Mouse (Mus musculus): Measurements from ENCODE around the gene Tnks2. TPM values are rescaled to one million over a fixed set of nuclear protein-coding genes. Genes with fewer than 3 reads are reported as not detected.
"Not testable (repeated sequence)": the region's sequence is repeated elsewhere in the genome, so short reads cannot be mapped to it uniquely, and the experiment has no call there.

Tnks2 gene
- polyA plus RNA-seq, 1 experiment from 2014 or later: 80.1 TPM

DNA sequence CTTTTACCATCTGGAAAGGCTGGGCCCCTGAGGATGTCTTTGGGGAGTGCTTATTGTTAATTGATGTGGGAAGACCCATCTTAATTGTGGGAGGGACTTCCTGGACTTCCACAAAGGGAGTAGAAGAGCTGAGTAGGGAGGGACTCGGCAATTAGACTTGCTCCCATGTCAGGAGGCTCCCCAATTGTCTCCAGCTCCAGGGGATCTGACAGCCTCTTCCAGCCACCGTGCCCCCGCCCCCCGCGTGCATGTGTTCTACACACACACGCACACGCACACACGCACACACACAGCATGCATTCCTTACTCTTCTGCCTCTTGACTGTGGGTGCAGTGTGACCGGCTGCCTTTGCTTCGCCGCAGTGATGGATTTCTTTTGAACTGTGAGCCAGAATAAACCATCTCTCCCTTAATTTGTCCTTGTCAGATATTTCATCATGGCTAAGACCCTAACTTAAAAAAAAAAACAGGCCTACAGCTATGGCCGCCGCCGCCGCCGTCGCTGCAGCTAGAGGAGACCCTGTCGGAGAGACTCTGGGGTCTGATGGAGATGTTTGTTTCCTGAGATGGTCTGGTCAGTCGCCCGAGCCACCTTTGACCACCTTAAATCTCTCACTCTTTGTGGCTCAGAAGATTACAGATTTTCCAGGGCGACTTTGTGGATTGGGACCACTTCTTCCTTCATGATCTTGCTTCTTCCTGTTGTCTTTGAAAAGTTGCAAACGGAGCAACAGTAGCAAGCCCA is 15.7 kb upstream of the Tnks2 start:
- no peaks in the 10 kb centered on the region for H3K27me3 ChIP-seq (ENCODE audit: control insufficient read depth, insufficient read depth, low read length)
- ATAC-seq (ENCODE audit: insufficient number of reproducible peaks, low FRiP score, low TSS enrichment, low read depth) (no peak), DNase-seq (ENCODE audit: low spot score) (peak; percentile 57)
- H3K27ac ChIP-seq (replicated peaks; ENCODE audit: low read depth, low read length): no peak overlapping the region
- peak overlapping the region; percentile 55 for H3K4me2 ChIP-seq (ENCODE audit: low read depth, severe bottlenecking)
- no peaks in the 10 kb centered on the region for H3K9me3 ChIP-seq (ENCODE audit: control insufficient read depth, low read length)
- H3K9ac ChIP-seq (ENCODE audit: low read length): peak overlapping the region; percentile 31
- no peaks in the 10 kb centered on the region for H3K4me1 ChIP-seq (ENCODE audit: control insufficient read depth, insufficient read depth, low read length)
- 5% methylated on average over 22 of the region's 22 CpGs for WGBS
- peak overlapping the region; percentile 23 for H3K4me3 ChIP-seq (ENCODE audit: low read depth, low read length)
- H3K36me3 ChIP-seq (ENCODE audit: control insufficient read depth, insufficient read depth, low read length): no peaks in the 10 kb centered on the region

DNA sequence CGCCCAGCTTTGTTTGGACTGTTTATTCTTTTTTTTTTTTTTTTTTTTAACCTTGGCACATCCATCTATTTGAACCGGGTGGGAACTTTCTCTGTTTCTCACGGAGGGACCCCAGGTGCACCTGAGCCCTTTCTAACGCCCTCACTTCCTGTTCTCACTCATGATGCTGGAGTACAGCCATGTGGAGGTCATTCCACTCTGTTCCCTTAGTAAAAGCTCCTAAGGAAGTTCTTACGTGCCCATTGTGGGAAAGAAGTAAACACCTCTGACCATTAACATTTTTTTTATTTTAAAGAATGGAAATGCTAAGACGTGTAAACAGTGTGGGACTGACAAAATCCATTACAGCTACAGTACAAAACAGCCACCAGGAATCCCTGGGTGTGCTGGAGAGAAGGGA is 14.8 kb upstream of the Tnks2 start:
- ATAC-seq (ENCODE audit: insufficient number of reproducible peaks, low FRiP score, low TSS enrichment, low read depth) (no peak), DNase-seq (ENCODE audit: low spot score) (no peak)
- Histone ChIP-seq H3K4me2 (ENCODE audit: low read depth, severe bottlenecking) (no peak overlapping the region), H3K36me3 (ENCODE audit: control insufficient read depth, insufficient read depth, low read length) (no peaks in the 10 kb centered on the region), H3K4me3 (ENCODE audit: low read depth, low read length) (no peak overlapping the region), H3K9me3 (ENCODE audit: control insufficient read depth, low read length) (no peaks in the 10 kb centered on the region), H3K4me1 (ENCODE audit: control insufficient read depth, insufficient read depth, low read length) (no peaks in the 10 kb centered on the region), H3K9ac (ENCODE audit: low read length) (no peak overlapping the region), H3K27me3 (ENCODE audit: control insufficient read depth, insufficient read depth, low read length) (no peaks in the 10 kb centered on the region), H3K27ac (replicated peaks; ENCODE audit: low read depth, low read length) (no peak overlapping the region)
- 74% methylated on average over 6 of the region's 6 CpGs for WGBS

DNA sequence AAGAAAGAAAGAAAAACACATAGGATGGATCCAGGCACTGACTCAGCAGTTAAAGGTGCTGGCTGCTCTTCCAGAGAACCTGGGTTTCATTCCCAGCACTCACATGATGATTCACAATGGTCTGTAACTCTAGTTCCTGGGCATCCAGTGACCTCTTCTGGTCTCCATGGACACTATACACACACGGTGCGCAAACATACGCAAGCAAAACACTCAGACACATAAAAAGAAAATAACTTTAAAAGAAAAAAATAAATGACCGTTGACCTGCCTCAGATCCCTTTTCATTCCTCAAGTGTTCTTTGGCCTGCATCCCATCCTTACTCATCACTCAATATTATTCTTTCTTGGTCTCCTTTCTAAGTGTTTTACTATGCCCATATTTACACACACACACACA is 13.6 kb upstream of the Tnks2 start:
- Histone ChIP-seq H3K4me3 (ENCODE audit: low read depth, low read length) (no peak overlapping the region), H3K9ac (ENCODE audit: low read length) (no peak overlapping the region), H3K9me3 (ENCODE audit: control insufficient read depth, low read length) (no peaks in the 10 kb centered on the region), H3K36me3 (ENCODE audit: control insufficient read depth, insufficient read depth, low read length) (no peaks in the 10 kb centered on the region), H3K27ac (replicated peaks; ENCODE audit: low read depth, low read length) (no peak overlapping the region), H3K4me2 (ENCODE audit: low read depth, severe bottlenecking) (no peak overlapping the region), H3K4me1 (ENCODE audit: control insufficient read depth, insufficient read depth, low read length) (no peaks in the 10 kb centered on the region), H3K27me3 (ENCODE audit: control insufficient read depth, insufficient read depth, low read length) (no peaks in the 10 kb centered on the region)
- DNase-seq (ENCODE audit: low spot score): no peak
- 88% methylated on average over 4 of the region's 4 CpGs for WGBS
- ATAC-seq (ENCODE audit: insufficient number of reproducible peaks, low FRiP score, low TSS enrichment, low read depth): no peak

DNA sequence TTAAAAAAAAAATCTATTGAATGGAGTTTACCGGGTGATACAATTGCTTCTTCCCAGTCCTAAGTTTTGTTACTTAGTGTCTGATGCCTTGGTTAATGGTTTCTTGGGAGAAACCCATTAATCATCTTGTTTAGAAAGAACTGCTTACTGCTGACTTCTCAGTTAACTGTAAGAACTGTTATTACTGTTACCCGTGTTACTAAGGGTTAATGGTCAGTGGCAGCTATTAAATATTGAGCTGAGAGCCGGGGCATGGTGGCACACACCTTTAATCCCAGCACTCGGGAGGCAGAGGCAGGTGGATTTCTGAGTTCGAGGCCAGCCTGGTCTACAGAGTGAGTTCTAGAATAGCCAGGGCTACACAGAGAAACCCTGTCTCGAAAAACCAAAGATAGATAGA is 12.7 kb upstream of the Tnks2 start:
- not testable (repeated sequence) for H3K36me3 ChIP-seq (ENCODE audit: control insufficient read depth, insufficient read depth, low read length); H3K27me3 ChIP-seq (ENCODE audit: control insufficient read depth, insufficient read depth, low read length); ATAC-seq (ENCODE audit: insufficient number of reproducible peaks, low FRiP score, low TSS enrichment, low read depth); H3K4me3 ChIP-seq (ENCODE audit: low read depth, low read length); H3K9ac ChIP-seq (ENCODE audit: low read length); H3K4me2 ChIP-seq (ENCODE audit: low read depth, severe bottlenecking); H3K4me1 ChIP-seq (ENCODE audit: control insufficient read depth, insufficient read depth, low read length); H3K27ac ChIP-seq (replicated peaks; ENCODE audit: low read depth, low read length); DNase-seq (ENCODE audit: low spot score); H3K9me3 ChIP-seq (ENCODE audit: control insufficient read depth, low read length)
- WGBS: 80% methylated on average over 6 of the region's 6 CpGs

DNA sequence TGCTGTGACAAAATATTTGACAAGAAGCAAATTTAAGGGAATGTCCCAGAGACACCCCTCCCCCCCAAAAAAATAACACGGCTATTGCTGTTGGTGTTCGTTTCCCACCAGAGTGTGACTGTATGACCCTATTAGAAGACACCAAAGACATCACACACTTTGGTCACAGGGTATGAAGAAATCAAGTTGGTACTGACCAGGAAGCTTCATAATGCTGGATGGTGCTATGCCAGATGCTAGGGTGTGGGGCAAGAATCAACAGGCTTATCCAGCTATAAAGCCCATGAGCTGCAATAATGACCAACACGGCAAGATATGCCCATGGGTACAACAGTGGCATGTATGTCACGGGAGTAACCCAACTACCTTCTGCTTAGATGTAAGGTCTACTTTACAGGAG is 11.3 kb upstream of the Tnks2 start:
- ATAC-seq (ENCODE audit: insufficient number of reproducible peaks, low FRiP score, low TSS enrichment, low read depth) (no peak), DNase-seq (ENCODE audit: low spot score) (no peak)
- Histone ChIP-seq H3K27ac (replicated peaks; ENCODE audit: low read depth, low read length) (no peak overlapping the region), H3K4me1 (ENCODE audit: control insufficient read depth, insufficient read depth, low read length) (no peaks in the 10 kb centered on the region), H3K9ac (ENCODE audit: low read length) (no peak overlapping the region), H3K36me3 (ENCODE audit: control insufficient read depth, insufficient read depth, low read length) (no peaks in the 10 kb centered on the region), H3K9me3 (ENCODE audit: control insufficient read depth, low read length) (no peaks in the 10 kb centered on the region), H3K4me3 (ENCODE audit: low read depth, low read length) (no peak overlapping the region), H3K27me3 (ENCODE audit: control insufficient read depth, insufficient read depth, low read length) (no peaks in the 10 kb centered on the region), H3K4me2 (ENCODE audit: low read depth, severe bottlenecking) (no peak overlapping the region)
- WGBS: 93% methylated on average over 4 of the region's 4 CpGs

DNA sequence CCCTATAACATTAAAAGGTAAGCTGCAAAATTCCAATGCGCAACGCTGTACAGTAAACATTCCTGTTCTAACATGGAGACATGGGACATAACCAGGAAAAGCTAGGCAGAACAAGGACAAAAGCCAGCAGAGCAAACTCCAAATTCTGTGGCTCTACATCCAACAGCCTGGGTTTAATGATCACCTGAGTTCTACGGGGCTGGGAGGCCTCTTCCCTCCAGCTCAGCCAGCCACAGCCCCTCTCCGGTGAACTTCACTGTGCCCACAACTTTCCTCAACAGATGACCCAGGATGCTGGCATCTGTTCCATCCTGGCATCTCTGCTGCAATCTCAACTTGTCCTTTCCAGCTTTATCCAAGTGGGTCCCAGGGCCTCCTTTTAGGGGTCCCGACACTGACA is 6.4 kb upstream of the Tnks2 start:
- 93% methylated on average over 5 of the region's 5 CpGs for WGBS

DNA sequence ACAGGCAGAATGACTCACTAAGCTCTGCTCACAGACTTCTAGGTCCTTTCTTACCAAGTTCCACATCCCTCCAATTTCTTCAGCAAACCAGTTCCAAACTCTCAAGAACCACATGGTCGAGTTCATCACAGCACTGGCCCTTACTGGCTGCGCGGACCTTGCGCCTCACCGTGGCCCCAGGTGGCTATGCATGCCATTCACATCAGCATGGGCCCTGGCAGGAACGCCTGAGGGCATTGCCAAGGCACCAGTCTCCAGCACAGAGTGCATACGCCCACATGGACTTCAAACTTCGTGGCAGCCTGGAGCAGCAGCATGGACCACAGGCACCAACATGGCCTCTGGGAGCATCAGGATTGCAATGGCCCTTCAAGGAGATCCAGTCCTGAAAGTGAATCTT is 5.7 kb upstream of the Tnks2 start:
- no peak for DNase-seq (ENCODE audit: low spot score)
- Histone ChIP-seq H3K4me3 (ENCODE audit: low read depth, low read length) (no peak overlapping the region), H3K9ac (ENCODE audit: low read length) (no peak overlapping the region), H3K27ac (replicated peaks; ENCODE audit: low read depth, low read length) (no peak overlapping the region), H3K27me3 (ENCODE audit: control insufficient read depth, insufficient read depth, low read length) (no peaks in the 10 kb centered on the region), H3K4me1 (ENCODE audit: control insufficient read depth, insufficient read depth, low read length) (no peaks in the 10 kb centered on the region), H3K4me2 (ENCODE audit: low read depth, severe bottlenecking) (no peak overlapping the region), H3K36me3 (ENCODE audit: control insufficient read depth, insufficient read depth, low read length) (no peaks in the 10 kb centered on the region), H3K9me3 (ENCODE audit: control insufficient read depth, low read length) (no peaks in the 10 kb centered on the region)
- WGBS: 64% methylated on average over 8 of the region's 8 CpGs
- ATAC-seq (ENCODE audit: insufficient number of reproducible peaks, low FRiP score, low TSS enrichment, low read depth): no peak

More for the DNA sequence above, 6.4 kb upstream of the Tnks2 start:
- H3K36me3 ChIP-seq (ENCODE audit: control insufficient read depth, insufficient read depth, low read length): no peaks in the 10 kb centered on the region
- ATAC-seq (ENCODE audit: insufficient number of reproducible peaks, low FRiP score, low TSS enrichment, low read depth): no peak
- no peaks in the 10 kb centered on the region for H3K4me1 ChIP-seq (ENCODE audit: control insufficient read depth, insufficient read depth, low read length)
- no peak overlapping the region for H3K9ac ChIP-seq (ENCODE audit: low read length)
- H3K27ac ChIP-seq (replicated peaks; ENCODE audit: low read depth, low read length): no peak overlapping the region
- DNase-seq (ENCODE audit: low spot score): no peak
- H3K27me3 ChIP-seq (ENCODE audit: control insufficient read depth, insufficient read depth, low read length): no peaks in the 10 kb centered on the region
- no peak overlapping the region for H3K4me3 ChIP-seq (ENCODE audit: low read depth, low read length)
- H3K4me2 ChIP-seq (ENCODE audit: low read depth, severe bottlenecking): no peak overlapping the region
- no peaks in the 10 kb centered on the region for H3K9me3 ChIP-seq (ENCODE audit: control insufficient read depth, low read length)

DNA sequence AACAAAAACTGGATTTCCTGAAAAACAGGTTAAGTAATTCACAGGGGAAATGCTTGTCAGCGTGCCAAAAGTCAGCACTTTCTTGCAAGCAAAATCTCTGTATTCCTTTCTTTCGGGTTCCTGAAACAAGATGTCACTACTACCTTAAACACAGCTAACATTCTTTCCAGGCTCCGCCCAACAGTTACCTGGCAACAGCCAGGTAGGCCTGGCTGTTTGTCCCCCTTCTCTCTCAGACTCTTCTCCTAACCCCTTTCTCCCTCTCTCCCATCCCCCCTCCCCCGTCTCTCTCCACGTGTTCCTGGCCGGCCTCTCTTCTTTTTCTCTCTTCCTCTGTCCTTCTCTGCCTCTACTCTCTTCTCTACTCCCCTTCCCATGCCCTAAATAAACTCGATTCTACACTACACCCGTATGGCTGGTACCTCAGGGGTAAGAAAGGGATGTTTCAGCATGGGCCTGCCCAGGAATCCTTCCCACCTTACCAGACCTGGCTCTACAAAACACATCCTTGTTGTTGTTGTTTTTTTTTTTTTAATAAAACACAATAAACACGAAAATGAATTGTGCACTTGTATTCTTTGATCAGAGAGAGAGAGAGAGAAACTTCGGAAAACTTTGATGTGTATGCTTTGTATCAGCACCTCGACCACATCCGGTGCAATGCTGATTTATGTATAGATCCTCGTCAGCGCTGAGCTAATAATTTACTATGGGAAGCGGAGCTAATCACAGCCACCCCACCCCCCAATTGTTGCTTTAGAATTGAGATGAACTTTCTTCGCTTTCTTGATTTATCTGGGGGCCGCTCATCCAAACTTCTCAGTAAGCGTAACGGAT is 863 bp upstream of the Tnks2 start:
- peak overlapping the region; percentile 93 for H3K4me3 ChIP-seq (ENCODE audit: low read depth, low read length)
- H3K36me3 ChIP-seq (ENCODE audit: control insufficient read depth, insufficient read depth, low read length): peaks cover under 1% of the 10 kb centered on the region
- no peak for ATAC-seq (ENCODE audit: insufficient number of reproducible peaks, low FRiP score, low TSS enrichment, low read depth)
- DNase-seq (ENCODE audit: low spot score): peak; percentile 61
- peak overlapping the region; percentile 74 for H3K4me2 ChIP-seq (ENCODE audit: low read depth, severe bottlenecking)
- WGBS: 7% methylated on average over 19 of the region's 19 CpGs
- peak overlapping the region; percentile 96 for H3K27ac ChIP-seq (replicated peaks; ENCODE audit: low read depth, low read length)
- H3K9ac ChIP-seq (ENCODE audit: low read length): peak overlapping the region; percentile 97
- H3K9me3 ChIP-seq (ENCODE audit: control insufficient read depth, low read length): no peaks in the 10 kb centered on the region
- H3K4me1 ChIP-seq (ENCODE audit: control insufficient read depth, insufficient read depth, low read length): peaks cover 6% of the 10 kb centered on the region
- H3K27me3 ChIP-seq (ENCODE audit: control insufficient read depth, insufficient read depth, low read length): no peaks in the 10 kb centered on the region

All from limb, embryonic 11.5 days (tissue).